Mouse (Mus musculus) layer of hippocampus, postnatal 14 days (tissue): ENCODE results near the gene Tbc1d15. TPM values are rescaled to one million over a fixed set of nuclear protein-coding genes. Genes with fewer than 3 reads are reported as not detected.
"Not testable (repeated sequence)": the region's sequence is repeated elsewhere in the genome, so short reads cannot be mapped to it uniquely, and the experiment has no call there.

Experiments
- DNase-seq, 2 experiments: peaks; one replicate each; pipeline ENCODE4 v3.0.0; 2021 to 2022; ENCODE audit warnings: low spot score in 2 of 2, mixed read lengths in 1 of 2
- total RNA-seq, 2 experiments: library from RNA; stranded (reverse); gene quantifications; 2 replicates each; pipeline ENCODE4 v1.2.3; 2021

Tbc1d15 gene
- total RNA-seq, 2 experiments from 2014 or later, result 46.8 to 58.0 TPM

- no peak for DNase-seq
Measured at GRCm38 (mm10) chr10:115248041-115248440, 3.2 kb downstream of the Tbc1d15 start.

- no peak for DNase-seq
Measured at GRCm38 (mm10) chr10:115245488-115245887, 5.8 kb downstream of the Tbc1d15 start.

GRCm38 (mm10) chr10:115241082-115241595 is 10.1 kb downstream of the Tbc1d15 start:
- DNase-seq, result no peak

GRCm38 (mm10) chr10:115237931-115238330 is 13.3 kb downstream of the Tbc1d15 start:
- DNase-seq, result no peak

- no peak for DNase-seq
Measured at GRCm38 (mm10) chr10:115236733-115237132, 14.5 kb downstream of the Tbc1d15 start.

GRCm38 (mm10) chr10:115235501-115235900 is 15.8 kb downstream of the Tbc1d15 start:
- no peak for DNase-seq

GRCm38 (mm10) chr10:115233798-115234197 is 17.5 kb downstream of the Tbc1d15 start:
- no peak for DNase-seq

- no peak for DNase-seq
Measured at GRCm38 (mm10) chr10:115232513-115232912, 18.8 kb downstream of the Tbc1d15 start.

- no peak for DNase-seq
Measured at GRCm38 (mm10) chr10:115229023-115229422, 22.2 kb downstream of the Tbc1d15 start.

- DNase-seq, result no peak
Measured at GRCm38 (mm10) chr10:115226586-115226985, 24.7 kb downstream of the Tbc1d15 start.

- DNase-seq, result peak in 1 of 2 experiments; percentile 53
Measured at GRCm38 (mm10) chr10:115223845-115224244, 27.4 kb downstream of the Tbc1d15 start.

GRCm38 (mm10) chr10:115212916-115213580 is 38.2 kb downstream of the Tbc1d15 start:
- no peak for DNase-seq

- no peak for DNase-seq
Measured at GRCm38 (mm10) chr10:115205825-115206224, 45.4 kb downstream of the Tbc1d15 start.

GRCm38 (mm10) chr10:115205284-115205683 is 46.0 kb downstream of the Tbc1d15 start:
- DNase-seq, result no peak

- DNase-seq, result peak in 1 of 2 experiments; percentile 57
Measured at GRCm38 (mm10) chr10:115191214-115191613, 60.1 kb downstream of the Tbc1d15 start.

- no peak for DNase-seq
Measured at GRCm38 (mm10) chr10:115187390-115187789, 63.9 kb downstream of the Tbc1d15 start.

GRCm38 (mm10) chr10:115184697-115185096 is 66.6 kb downstream of the Tbc1d15 start, which contains the start of gene Tph2:
Tph2 (minus strand) TSS chr10:115185022.
- DNase-seq, result peak; percentile 60 to 66

GRCm38 (mm10) chr10:115181034-115181433 is 70.2 kb downstream of the Tbc1d15 start:
- DNase-seq, result no peak

- DNase-seq, result not testable (repeated sequence)
Measured at GRCm38 (mm10) chr10:115178019-115178418, 73.2 kb downstream of the Tbc1d15 start.

GRCm38 (mm10) chr10:115175591-115175991 is 75.7 kb downstream of the Tbc1d15 start:
- DNase-seq, result peak; percentile 35 to 74

- DNase-seq, result no peak
Measured at GRCm38 (mm10) chr10:115173336-115173735, 77.9 kb downstream of the Tbc1d15 start.

- DNase-seq, result peak in 1 of 2 experiments; percentile 31
Measured at GRCm38 (mm10) chr10:115171351-115171818, 79.9 kb downstream of the Tbc1d15 start.
